Mouse (Mus musculus) neural tube, embryonic 15.5 days (tissue): ENCODE results near the gene Aatk. TPM values are rescaled to one million over a fixed set of nuclear protein-coding genes. Genes with fewer than 3 reads are reported as not detected.

Experiments
- ATAC-seq: fragments of 200-750 bp; cut with Nextera tagmentation; 2 replicates; pipeline ENCODE4 v1.8.0; 2017; ENCODE audit warnings: mild to moderate bottlenecking, moderate TSS enrichment, moderate library complexity; ENCODE audit not compliant: low FRiP score
- H3K27ac ChIP-seq: fragments of 300-500 bp; sonication (generic); replicated peaks from 2 replicates; pipeline ENCODE4 v1.5.1; 2015; ENCODE audit warnings: mild to moderate bottlenecking, inconsistent platforms
- H3K27me3 ChIP-seq: fragments of 300-500 bp; sonication (generic); replicated peaks from 2 replicates; pipeline ENCODE4 v1.6.1; 2015; ENCODE audit warnings: inconsistent platforms
- H3K36me3 ChIP-seq: fragments of 300-500 bp; sonication (generic); 2 replicates; pipeline ENCODE4 v1.6.1; 2015; ENCODE audit warnings: inconsistent platforms
- H3K4me1 ChIP-seq: fragments of 300-500 bp; sonication (generic); 2 replicates; pipeline ENCODE4 v1.6.1; 2015; ENCODE audit warnings: inconsistent platforms
- H3K4me2 ChIP-seq: fragments of 300-500 bp; sonication (generic); 2 replicates; pipeline ENCODE4 v1.6.1; 2015; ENCODE audit warnings: inconsistent platforms, mild to moderate bottlenecking, moderate library complexity
- H3K4me3 ChIP-seq: fragments of 300-500 bp; sonication (generic); replicated peaks from 2 replicates; pipeline ENCODE4 v1.5.1; 2015; ENCODE audit warnings: mild to moderate bottlenecking, inconsistent platforms
- H3K9ac ChIP-seq: fragments of 300-500 bp; sonication (generic); replicated peaks from 2 replicates; pipeline ENCODE4 v1.6.1; 2015; ENCODE audit warnings: mild to moderate bottlenecking, inconsistent platforms
- H3K9me3 ChIP-seq: fragments of 300-500 bp; sonication (generic); replicated peaks from 2 replicates; pipeline ENCODE4 v1.6.1; 2016; ENCODE audit warnings: inconsistent platforms
- WGBS: fragments of 180-500 bp; shearing (Covaris S2); methylation state at CpG from one replicate; pipeline ENCODE4 v1.1.7; 2015; ENCODE audit warnings: mixed read lengths; 5-methylcytosine and 5-hydroxymethylcytosine counted together
- polyA plus RNA-seq: library from polyadenylated mRNA; unstranded; fragments of >200 nt; fragmentation: Nextera tagmentation; extraction: Ambion mirVana; gene quantifications from 2 replicates; pipeline ENCODE4 v1.2.1, GENCODE M21; 2015

The Aatk gene
- polyA plus RNA-seq, 1 experiment from 2014 or later, result 46.2 TPM

DNA sequence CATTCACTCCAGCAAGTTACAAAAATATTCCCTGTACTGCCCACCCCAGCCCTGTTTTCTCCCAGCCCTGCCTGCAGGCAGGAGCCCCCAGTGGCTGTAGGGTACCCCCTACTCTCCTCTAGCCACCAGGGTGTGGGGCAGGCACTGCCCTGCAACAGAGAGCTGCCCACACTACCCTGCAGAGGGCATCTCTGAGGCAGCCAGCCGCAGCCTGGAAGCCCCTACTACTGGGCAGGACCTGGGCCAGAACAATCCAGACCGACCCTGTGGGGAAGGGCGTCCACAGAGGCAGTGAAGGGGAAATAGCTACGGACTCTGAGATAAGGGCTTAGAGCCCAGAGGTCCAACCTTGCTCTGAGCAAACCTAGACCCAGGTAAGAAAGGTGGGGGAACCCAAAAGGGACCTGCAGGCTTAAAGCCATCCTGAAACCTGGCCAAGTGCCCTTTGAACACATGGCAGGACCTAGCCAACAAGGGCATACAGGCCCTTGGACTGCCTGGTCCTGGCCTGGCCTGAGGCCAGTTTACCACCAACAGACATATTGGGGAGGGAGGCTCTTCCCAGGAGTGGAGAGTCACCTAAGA, 39.4 kb downstream of the Aatk start:
- no peaks in the 10 kb centered on the region for H3K9me3 ChIP-seq
- peaks cover 58% of the 10 kb centered on the region for H3K36me3 ChIP-seq
- 82% methylated on average over 4 of the region's 4 CpGs for WGBS
- no peak for ATAC-seq
- H3K4me1 ChIP-seq, result peaks cover 12% of the 10 kb centered on the region
- no peak overlapping the region for H3K9ac ChIP-seq
- H3K27ac ChIP-seq, result no peak overlapping the region
- no peaks in the 10 kb centered on the region; the same call in 1 of the 2 replicates for H3K27me3 ChIP-seq
- H3K4me3 ChIP-seq, result no peak overlapping the region
- H3K4me2 ChIP-seq, result no peak overlapping the region

DNA sequence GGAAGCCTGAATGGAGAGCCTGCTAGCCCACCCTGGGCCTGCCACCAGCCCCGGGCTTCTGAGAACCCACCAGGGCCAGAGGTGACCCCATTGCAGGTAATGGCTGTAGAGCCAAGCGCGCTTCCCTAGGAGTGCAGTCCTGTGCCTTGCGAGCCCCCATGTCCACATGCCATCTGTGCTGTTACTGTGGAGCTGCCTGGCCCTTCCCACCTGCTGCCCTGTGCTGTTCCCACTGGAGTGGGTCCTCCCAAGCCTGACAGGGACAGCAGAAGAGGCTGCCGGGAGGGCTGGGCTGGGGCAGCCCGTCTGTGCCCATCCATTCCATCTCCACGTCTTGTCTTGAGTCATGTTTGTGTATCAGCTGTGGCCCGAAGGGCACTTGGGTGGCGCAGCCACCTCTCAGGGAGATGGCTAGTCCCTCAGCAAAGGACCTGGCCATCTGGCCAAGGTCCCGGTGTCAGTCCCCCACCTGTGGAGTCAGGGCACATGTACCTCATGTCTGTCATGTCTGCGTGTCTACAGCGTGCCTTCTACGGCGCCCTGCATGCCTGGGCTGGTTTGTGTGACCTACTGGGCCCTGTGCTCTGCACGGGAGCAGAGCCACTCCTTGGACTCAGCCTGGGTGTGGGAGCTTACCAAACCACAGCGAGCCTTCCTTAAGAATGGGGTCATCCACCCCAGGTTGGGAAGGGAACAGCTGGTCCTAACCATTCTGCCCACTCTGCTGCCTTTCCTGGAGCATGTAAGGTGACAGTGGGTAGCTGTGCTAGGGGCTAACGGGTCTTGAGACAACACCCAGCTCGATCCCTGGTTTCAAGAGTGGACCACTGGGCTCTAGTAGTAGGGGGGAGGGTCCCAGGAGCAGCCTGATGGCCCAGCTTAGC, 41.3 kb downstream of the Aatk start:
- H3K9me3 ChIP-seq, result no peaks in the 10 kb centered on the region
- no peaks in the 10 kb centered on the region for H3K27me3 ChIP-seq
- H3K4me2 ChIP-seq, result no peak overlapping the region
- no peak overlapping the region for H3K4me3 ChIP-seq
- H3K36me3 ChIP-seq, result peaks cover 42% of the 10 kb centered on the region
- no peak for ATAC-seq
- WGBS, result 92% methylated on average over 18 of the region's 18 CpGs
- H3K9ac ChIP-seq, result no peak overlapping the region
- no peak overlapping the region for H3K27ac ChIP-seq
- H3K4me1 ChIP-seq, result peaks cover 3% of the 10 kb centered on the region; the same call in 1 of the 2 replicates

DNA sequence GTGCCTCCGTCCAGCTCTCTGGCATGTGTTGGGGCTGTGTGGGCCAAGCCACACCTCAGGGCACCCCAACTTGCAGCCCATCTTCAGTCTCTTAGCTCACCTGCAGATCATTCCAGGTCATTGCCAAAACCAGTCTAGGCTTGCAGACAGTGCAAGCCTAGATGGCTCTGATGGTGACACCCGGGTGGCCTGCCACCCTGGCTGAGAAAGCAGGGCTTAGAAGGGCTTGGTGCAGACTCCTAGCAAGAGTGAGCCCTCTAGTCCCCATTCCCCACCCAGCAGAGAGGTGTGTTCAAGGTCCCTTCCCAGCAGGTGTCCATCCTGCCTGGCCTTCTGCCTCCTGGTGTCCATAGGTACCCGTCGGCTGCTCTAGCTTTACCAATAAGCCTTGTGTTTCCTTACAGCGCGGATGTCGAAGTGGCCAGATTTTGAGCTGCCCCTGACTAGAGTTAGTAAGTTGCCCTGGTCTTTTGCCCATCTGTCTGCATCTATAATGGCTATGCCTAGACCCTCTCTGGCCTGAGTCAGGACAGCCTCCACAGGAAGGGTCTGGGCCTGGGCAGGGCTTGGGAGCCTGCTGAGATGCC, 44.2 kb downstream of the Aatk start:
- Histone ChIP-seq H3K27ac (no peak overlapping the region), H3K4me1 (peaks cover 3% of the 10 kb centered on the region; the same call in 1 of the 2 replicates), H3K27me3 (no peaks in the 10 kb centered on the region), H3K9ac (no peak overlapping the region), H3K4me3 (no peak overlapping the region), H3K36me3 (peaks cover 15% of the 10 kb centered on the region), H3K4me2 (no peak overlapping the region), H3K9me3 (no peaks in the 10 kb centered on the region)
- 93% methylated on average over 7 of the region's 7 CpGs for WGBS
- ATAC-seq, result no peak

DNA sequence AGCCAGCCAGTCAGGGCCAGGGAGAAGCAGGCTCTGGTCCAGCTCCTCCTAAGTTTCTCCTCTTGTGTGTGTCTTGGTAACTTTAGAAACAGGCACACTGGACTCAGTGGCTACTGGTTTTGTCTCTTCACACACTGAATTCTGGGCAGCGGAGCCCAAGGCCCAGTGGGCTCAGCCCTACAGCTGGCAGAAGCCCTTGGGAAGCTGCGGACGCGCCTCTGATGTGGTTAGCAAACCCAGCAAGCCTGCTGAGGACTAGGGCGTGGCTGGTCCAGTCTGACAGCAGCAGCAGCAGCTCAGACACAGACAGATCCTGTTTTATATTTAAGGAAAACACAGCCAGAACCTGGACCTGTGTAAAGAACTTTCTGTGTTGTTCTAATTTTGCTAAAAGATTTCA, 44.9 kb downstream of the Aatk start:
- no peak overlapping the region for H3K9ac ChIP-seq
- peaks cover 12% of the 10 kb centered on the region for H3K36me3 ChIP-seq
- no peak overlapping the region for H3K27ac ChIP-seq
- H3K9me3 ChIP-seq, result no peaks in the 10 kb centered on the region
- no peak overlapping the region for H3K4me2 ChIP-seq
- WGBS, result 79% methylated on average over 5 of the region's 5 CpGs
- H3K27me3 ChIP-seq, result no peaks in the 10 kb centered on the region
- peaks cover 3% of the 10 kb centered on the region; the same call in 1 of the 2 replicates for H3K4me1 ChIP-seq
- no peak overlapping the region for H3K4me3 ChIP-seq
- no peak for ATAC-seq

DNA sequence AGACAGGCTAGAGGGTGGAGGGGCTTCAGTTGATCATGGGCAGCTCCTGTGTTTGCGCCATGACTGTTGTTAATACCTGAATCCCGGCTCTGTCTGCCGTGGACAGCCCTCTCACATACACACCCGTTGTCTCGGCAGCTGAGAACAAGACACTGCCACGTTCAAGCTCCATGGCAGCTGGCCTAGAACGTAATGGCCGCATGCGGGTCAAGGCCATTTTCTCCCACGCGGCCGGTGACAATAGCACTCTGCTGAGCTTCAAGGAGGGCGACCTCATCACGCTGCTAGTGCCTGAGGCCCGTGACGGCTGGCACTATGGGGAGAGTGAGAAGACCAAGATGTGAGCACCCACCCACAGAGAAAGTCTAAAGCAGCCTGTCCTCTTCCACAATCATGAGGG, 49.6 kb downstream of the Aatk start:
- H3K4me2 ChIP-seq, result no peak overlapping the region
- H3K27ac ChIP-seq, result no peak overlapping the region
- no peaks in the 10 kb centered on the region for H3K27me3 ChIP-seq
- H3K4me1 ChIP-seq, result peaks cover 3% of the 10 kb centered on the region; the same call in 1 of the 2 replicates
- H3K9ac ChIP-seq, result no peak overlapping the region
- H3K4me3 ChIP-seq, result no peak overlapping the region
- no peak for ATAC-seq
- H3K36me3 ChIP-seq, result 0 out of 2 replicates have a peak, but pooled peaks cover 3% of the 10 kb centered on the region
- H3K9me3 ChIP-seq, result no peaks in the 10 kb centered on the region
- WGBS, result 82% methylated on average over 16 of the region's 16 CpGs

DNA sequence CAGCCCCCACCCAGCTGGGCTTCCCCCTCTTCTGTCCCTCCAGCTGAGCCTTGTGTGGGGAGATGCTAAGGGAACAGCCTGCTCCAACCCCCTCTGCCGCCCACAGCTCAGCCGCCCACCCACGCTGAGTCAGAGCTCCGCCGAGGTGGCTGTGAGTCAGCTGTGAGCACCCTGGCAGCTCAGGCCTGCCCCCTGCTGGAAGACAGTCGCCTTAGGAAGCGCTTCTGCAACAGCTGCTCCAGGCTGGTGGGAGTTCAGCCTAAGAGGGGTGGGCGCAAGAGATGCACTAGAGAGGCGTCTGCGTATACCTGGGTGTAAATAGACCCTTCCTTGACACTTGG, 55.7 kb downstream of the Aatk start:
- Histone ChIP-seq H3K36me3 (0 out of 2 replicates have a peak, but pooled peaks cover 3% of the 10 kb centered on the region), H3K9me3 (no peaks in the 10 kb centered on the region), H3K9ac (0 out of 2 replicates have a peak overlapping the region, but pooled peaks have one; percentile 14), H3K4me1 (peaks cover 30% of the 10 kb centered on the region), H3K27ac (no peak overlapping the region), H3K27me3 (no peaks in the 10 kb centered on the region), H3K4me3 (no peak overlapping the region), H3K4me2 (peak overlapping the region; percentile 35)
- peak; percentile 83 for ATAC-seq
- WGBS, result 21% methylated on average over 9 of the region's 10 CpGs

GRCm38 (mm10) chr11:119990658-119991337, 56.2 kb downstream of the Aatk start:
- H3K4me2 ChIP-seq, result peak overlapping the region; percentile 35

DNA sequence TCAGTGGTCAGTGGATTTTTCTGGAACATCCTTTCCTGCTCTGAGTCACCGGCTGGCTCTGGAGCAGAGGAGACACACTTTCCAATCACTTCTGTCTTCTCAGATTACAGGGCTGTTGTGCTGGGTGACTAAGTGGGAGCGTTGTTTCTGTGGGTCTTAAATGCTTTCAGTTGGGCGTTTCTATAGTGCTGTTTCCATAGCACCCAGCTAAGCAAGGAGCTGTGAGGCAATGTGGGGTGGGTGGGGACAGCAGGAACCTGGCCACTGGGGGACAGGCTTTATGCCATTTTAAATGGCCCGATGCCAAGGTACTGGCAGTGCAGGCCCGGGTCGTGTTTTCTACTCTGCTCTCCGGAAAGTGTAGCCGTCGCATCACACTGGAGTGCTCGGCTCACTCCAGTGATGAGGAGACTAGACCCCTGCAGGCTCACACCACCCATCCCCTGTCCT, 57.8 kb downstream of the Aatk start:
- WGBS, result 22% methylated on average over 10 of the region's 10 CpGs
- peak; percentile 50; the same call in 1 of the 2 replicates for ATAC-seq
- Histone ChIP-seq H3K27ac (peak overlapping the region; percentile 56), H3K4me2 (no peak overlapping the region), H3K36me3 (0 out of 2 replicates have a peak, but pooled peaks cover 3% of the 10 kb centered on the region), H3K9ac (no peak overlapping the region), H3K27me3 (no peaks in the 10 kb centered on the region), H3K4me1 (peaks cover 30% of the 10 kb centered on the region), H3K4me3 (no peak overlapping the region), H3K9me3 (no peaks in the 10 kb centered on the region)

More at GRCm38 (mm10) chr11:119990658-119991337, 56.2 kb downstream of the Aatk start:
- ATAC-seq, result no peak
- 0 out of 2 replicates have a peak overlapping the region, but pooled peaks have one; percentile 14 for H3K9ac ChIP-seq
- no peak overlapping the region for H3K4me3 ChIP-seq
- H3K36me3 ChIP-seq, result 0 out of 2 replicates have a peak, but pooled peaks cover 3% of the 10 kb centered on the region
- no peaks in the 10 kb centered on the region for H3K27me3 ChIP-seq
- H3K4me1 ChIP-seq, result peaks cover 30% of the 10 kb centered on the region
- 47% methylated on average over 10 of the region's 10 CpGs for WGBS
- H3K27ac ChIP-seq, result no peak overlapping the region
- no peaks in the 10 kb centered on the region for H3K9me3 ChIP-seq

DNA sequence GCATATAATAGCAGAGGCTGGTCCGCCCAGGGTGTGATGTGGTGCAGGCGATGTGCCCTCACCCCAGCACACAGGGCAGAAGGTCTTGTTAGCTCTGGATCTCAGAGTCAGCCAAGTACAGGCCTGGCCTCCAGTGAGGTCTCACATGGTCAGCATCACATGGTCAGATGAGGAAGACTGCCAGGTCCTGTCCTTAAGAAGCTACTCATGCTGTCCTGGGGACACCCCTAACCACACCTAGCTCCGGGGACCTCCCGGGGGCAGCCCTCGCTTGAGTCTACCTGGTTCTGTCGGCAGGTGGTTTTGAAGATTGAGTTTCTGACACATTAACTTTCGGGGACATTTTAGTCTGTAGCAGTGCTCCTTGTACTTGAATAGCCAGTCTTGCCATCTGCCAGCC, 58.6 kb downstream of the Aatk start:
- Histone ChIP-seq H3K4me1 (peaks cover 30% of the 10 kb centered on the region), H3K27me3 (no peaks in the 10 kb centered on the region), H3K4me3 (no peak overlapping the region), H3K27ac (0 out of 2 replicates have a peak overlapping the region, but pooled peaks have one; percentile 42), H3K36me3 (0 out of 2 replicates have a peak, but pooled peaks cover 2% of the 10 kb centered on the region), H3K9me3 (no peaks in the 10 kb centered on the region), H3K9ac (no peak overlapping the region), H3K4me2 (no peak overlapping the region)
- WGBS, result 87% methylated on average over 7 of the region's 7 CpGs
- no peak for ATAC-seq

GRCm38 (mm10) chr11:119987876-119988275, 59.1 kb downstream of the Aatk start:
- Histone ChIP-seq H3K9ac (no peak overlapping the region), H3K27ac (no peak overlapping the region), H3K9me3 (no peaks in the 10 kb centered on the region), H3K27me3 (no peaks in the 10 kb centered on the region), H3K4me3 (no peak overlapping the region), H3K36me3 (no peaks in the 10 kb centered on the region), H3K4me2 (no peak overlapping the region), H3K4me1 (peaks cover 30% of the 10 kb centered on the region)
- no peak for ATAC-seq
- WGBS, result 87% methylated on average over 7 of the region's 7 CpGs

DNA sequence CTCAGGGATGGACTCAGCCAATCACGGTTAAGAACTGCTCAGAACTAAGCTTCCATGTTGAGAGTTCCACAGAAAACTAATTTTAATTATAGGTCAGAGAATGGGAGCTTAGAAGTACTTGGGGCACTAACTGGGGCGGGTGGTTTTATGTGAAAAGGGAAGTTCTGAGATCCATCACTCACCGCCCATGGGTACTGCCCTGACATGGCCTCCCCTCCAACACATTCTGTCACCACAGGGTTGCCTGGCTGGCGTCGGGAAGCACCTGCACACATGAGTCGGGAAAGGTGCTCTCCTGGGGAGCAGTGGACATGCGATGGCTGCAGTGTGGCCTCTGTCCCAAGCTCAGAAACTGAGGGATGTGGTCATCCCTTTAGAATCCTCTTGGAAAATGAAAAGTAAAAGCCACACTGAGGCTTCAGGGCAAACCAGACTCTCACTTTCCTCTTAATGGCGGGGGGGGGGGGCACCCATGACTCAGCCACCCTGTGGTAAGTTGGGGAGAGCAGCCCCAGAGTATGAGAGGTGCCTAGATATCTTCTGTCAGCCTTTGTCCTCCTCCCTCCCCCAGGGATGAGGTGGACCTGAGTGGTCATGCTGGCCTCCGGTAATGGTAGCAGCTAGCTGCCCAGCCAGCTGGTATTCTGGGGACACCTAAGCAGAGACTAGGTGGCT, 60.1 kb downstream of the Aatk start:
- ATAC-seq, result no peak
- 86% methylated on average over 9 of the region's 9 CpGs for WGBS
- no peak overlapping the region for H3K4me2 ChIP-seq
- H3K9ac ChIP-seq, result no peak overlapping the region
- peaks cover 30% of the 10 kb centered on the region for H3K4me1 ChIP-seq
- no peak overlapping the region for H3K4me3 ChIP-seq
- no peak overlapping the region for H3K27ac ChIP-seq
- H3K36me3 ChIP-seq, result 0 out of 2 replicates have a peak, but pooled peaks cover 2% of the 10 kb centered on the region
- no peaks in the 10 kb centered on the region for H3K27me3 ChIP-seq
- no peaks in the 10 kb centered on the region for H3K9me3 ChIP-seq
